Mouse (Mus musculus) embryonic facial prominence, embryonic 10.5 days (tissue): ENCODE results near the gene B130006D01Rik. TPM values are rescaled to one million over a fixed set of nuclear protein-coding genes. Genes with fewer than 3 reads are reported as not detected.
"Not testable (repeated sequence)": the region's sequence is repeated elsewhere in the genome, so short reads cannot be mapped to it uniquely, and the experiment has no call there.

ENCODE experiments used
- DNase-seq: peaks from one replicate; pipeline ENCODE4 v3.0.0-alpha.2; 2017; ENCODE audit warnings: low spot score
- H3K27ac ChIP-seq: fragments of 300-500 bp; sonication (generic); replicated peaks from 2 replicates; pipeline ENCODE4 v1.5.1; 2016; ENCODE audit warnings: mild to moderate bottlenecking
- H3K27me3 ChIP-seq: fragments of 300-500 bp; sonication (generic); replicated peaks from 2 replicates; pipeline ENCODE4 v1.6.1; 2016; ENCODE audit warnings: low read depth, mild to moderate bottlenecking; ENCODE audit not compliant: poor library complexity, severe bottlenecking
- H3K36me3 ChIP-seq: fragments of 300-500 bp; sonication (generic); replicated peaks from 2 replicates; pipeline ENCODE4 v1.6.1; 2016; ENCODE audit warnings: mild to moderate bottlenecking, moderate library complexity
- H3K4me1 ChIP-seq: fragments of 300-500 bp; sonication (generic); 2 replicates; pipeline ENCODE4 v1.6.1; 2016
- H3K4me3 ChIP-seq: fragments of 300-500 bp; sonication (generic); 2 replicates; pipeline ENCODE4 v1.5.1; 2016; ENCODE audit warnings: mild to moderate bottlenecking, moderate library complexity
- H3K9me3 ChIP-seq: fragments of 300-500 bp; sonication (generic); 2 replicates; pipeline ENCODE4 v1.6.1; 2016; ENCODE audit warnings: mild to moderate bottlenecking
- WGBS: fragments of 180-500 bp; shearing (Covaris S2); methylation state at CpG from one replicate; pipeline ENCODE4 v1.1.7; 2016; 5-methylcytosine and 5-hydroxymethylcytosine counted together
- polyA plus RNA-seq: library from polyadenylated mRNA; unstranded; fragments of >200 nt; fragmentation: Nextera tagmentation; extraction: Ambion mirVana; gene quantifications from 2 replicates; pipeline ENCODE4 v1.2.1, GENCODE M21; 2016

B130006D01Rik gene
- polyA plus RNA-seq, 1 experiment from 2014 or later: 1.9 TPM

GRCm38 (mm10) chr11:95719356-95719755 is 4.0 kb upstream of the B130006D01Rik start:
- H3K36me3 ChIP-seq: peaks cover 5% of the 10 kb centered on the region; the same call in 1 of the 2 replicates
- H3K4me3 ChIP-seq: no peak overlapping the region
- H3K9me3 ChIP-seq: no peaks in the 10 kb centered on the region
- no peaks in the 10 kb centered on the region for H3K27me3 ChIP-seq
- peaks cover 20% of the 10 kb centered on the region for H3K4me1 ChIP-seq
- 90% methylated on average over 3 of the region's 3 CpGs for WGBS
- no peak overlapping the region for H3K27ac ChIP-seq
- no peak for DNase-seq

- Histone ChIP-seq H3K9me3 (no peaks in the 10 kb centered on the region), H3K27ac (no peak overlapping the region), H3K36me3 (peaks cover 5% of the 10 kb centered on the region; the same call in 1 of the 2 replicates), H3K4me3 (no peak overlapping the region), H3K4me1 (no peaks in the 10 kb centered on the region), H3K27me3 (no peaks in the 10 kb centered on the region)
- no peak for DNase-seq
- 93% methylated on average over 4 of the region's 4 CpGs for WGBS
Measured at GRCm38 (mm10) chr11:95724466-95724865, 1.1 kb downstream of the B130006D01Rik start.

GRCm38 (mm10) chr11:95726156-95726555 is 2.8 kb downstream of the B130006D01Rik start:
- Histone ChIP-seq H3K4me3 (no peak overlapping the region), H3K36me3 (no peaks in the 10 kb centered on the region; the same call in 1 of the 2 replicates), H3K27ac (no peak overlapping the region), H3K27me3 (no peaks in the 10 kb centered on the region), H3K4me1 (no peaks in the 10 kb centered on the region), H3K9me3 (no peaks in the 10 kb centered on the region)
- no peak for DNase-seq
- 80% methylated on average over 4 of the region's 4 CpGs for WGBS

GRCm38 (mm10) chr11:95727947-95728346 is 4.6 kb downstream of the B130006D01Rik start:
- WGBS: 93% methylated on average over 5 of the region's 5 CpGs
- no peak for DNase-seq
- Histone ChIP-seq H3K4me3 (no peak overlapping the region), H3K4me1 (no peaks in the 10 kb centered on the region), H3K36me3 (no peaks in the 10 kb centered on the region), H3K27me3 (no peaks in the 10 kb centered on the region), H3K27ac (no peak overlapping the region), H3K9me3 (no peaks in the 10 kb centered on the region)

GRCm38 (mm10) chr11:95728916-95729907 is 5.8 kb downstream of the B130006D01Rik start:
- no peak overlapping the region for H3K4me3 ChIP-seq

GRCm38 (mm10) chr11:95734485-95734884 is 11.1 kb downstream of the B130006D01Rik start:
- H3K27ac ChIP-seq: no peak overlapping the region
- no peaks in the 10 kb centered on the region; the same call in 1 of the 2 replicates for H3K9me3 ChIP-seq
- no peaks in the 10 kb centered on the region for H3K4me1 ChIP-seq
- 92% methylated on average over 2 of the region's 2 CpGs for WGBS
- DNase-seq: no peak
- no peaks in the 10 kb centered on the region for H3K27me3 ChIP-seq
- H3K36me3 ChIP-seq: peaks cover 5% of the 10 kb centered on the region; the same call in 1 of the 2 replicates
- H3K4me3 ChIP-seq: no peak overlapping the region

More at GRCm38 (mm10) chr11:95728916-95729907, 5.8 kb downstream of the B130006D01Rik start:
- Histone ChIP-seq H3K9me3 (no peaks in the 10 kb centered on the region; the same call in 1 of the 2 replicates), H3K27me3 (no peaks in the 10 kb centered on the region), H3K4me1 (no peaks in the 10 kb centered on the region), H3K27ac (no peak overlapping the region), H3K36me3 (peaks cover 1% of the 10 kb centered on the region; the same call in 1 of the 2 replicates)
- DNase-seq: no peak
- WGBS: 89% methylated on average over 12 of the region's 12 CpGs

GRCm38 (mm10) chr11:95737811-95738210 is 14.4 kb downstream of the B130006D01Rik start:
- Histone ChIP-seq H3K4me3 (no peak overlapping the region), H3K27me3 (no peaks in the 10 kb centered on the region), H3K9me3 (no peaks in the 10 kb centered on the region; the same call in 1 of the 2 replicates), H3K36me3 (peaks cover 9% of the 10 kb centered on the region; the same call in 1 of the 2 replicates), H3K4me1 (no peaks in the 10 kb centered on the region), H3K27ac (no peak overlapping the region)
- DNase-seq: no peak
- 89% methylated on average over 3 of the region's 3 CpGs for WGBS

- WGBS: 91% methylated on average over 2 of the region's 2 CpGs
- DNase-seq: no peak
- peaks cover 27% of the 10 kb centered on the region for H3K36me3 ChIP-seq
- H3K9me3 ChIP-seq: no peaks in the 10 kb centered on the region
- H3K4me3 ChIP-seq: no peak overlapping the region
- H3K27ac ChIP-seq: no peak overlapping the region
- H3K27me3 ChIP-seq: no peaks in the 10 kb centered on the region
- H3K4me1 ChIP-seq: no peaks in the 10 kb centered on the region
Measured at GRCm38 (mm10) chr11:95744521-95744920, 21.1 kb downstream of the B130006D01Rik start.

- Histone ChIP-seq H3K27me3 (no peaks in the 10 kb centered on the region), H3K27ac (no peak overlapping the region), H3K9me3 (no peaks in the 10 kb centered on the region), H3K36me3 (peaks cover 44% of the 10 kb centered on the region), H3K4me3 (no peak overlapping the region), H3K4me1 (no peaks in the 10 kb centered on the region)
- 86% methylated on average over 4 of the region's 4 CpGs for WGBS
- no peak for DNase-seq
Measured at GRCm38 (mm10) chr11:95746821-95747220, 23.4 kb downstream of the B130006D01Rik start.

GRCm38 (mm10) chr11:95748331-95748730 is 24.9 kb downstream of the B130006D01Rik start:
- WGBS: 94% methylated on average over 5 of the region's 5 CpGs
- DNase-seq: no peak
- no peaks in the 10 kb centered on the region for H3K4me1 ChIP-seq
- no peak overlapping the region for H3K4me3 ChIP-seq
- no peaks in the 10 kb centered on the region for H3K9me3 ChIP-seq
- no peaks in the 10 kb centered on the region for H3K27me3 ChIP-seq
- no peak overlapping the region for H3K27ac ChIP-seq
- peaks cover 47% of the 10 kb centered on the region for H3K36me3 ChIP-seq

GRCm38 (mm10) chr11:95749619-95750018 is 26.2 kb downstream of the B130006D01Rik start:
- Histone ChIP-seq H3K36me3 (peaks cover 54% of the 10 kb centered on the region), H3K4me1 (no peaks in the 10 kb centered on the region), H3K4me3 (no peak overlapping the region), H3K27me3 (no peaks in the 10 kb centered on the region), H3K9me3 (no peaks in the 10 kb centered on the region), H3K27ac (no peak overlapping the region)
- 86% methylated on average over 15 of the region's 15 CpGs for WGBS
- DNase-seq: no peak

- H3K27ac ChIP-seq: no peak overlapping the region
- no peaks in the 10 kb centered on the region for H3K27me3 ChIP-seq
- 0% methylated on average over 1 of the region's 1 CpGs for WGBS
- H3K9me3 ChIP-seq: no peaks in the 10 kb centered on the region
- H3K36me3 ChIP-seq: peaks cover 65% of the 10 kb centered on the region
- no peak overlapping the region for H3K4me3 ChIP-seq
- H3K4me1 ChIP-seq: no peaks in the 10 kb centered on the region
- DNase-seq: peak; percentile 75
Measured at GRCm38 (mm10) chr11:95750995-95751394, 27.6 kb downstream of the B130006D01Rik start.

- H3K4me3 ChIP-seq, H3K9me3 ChIP-seq, H3K4me1 ChIP-seq, H3K27me3 ChIP-seq, DNase-seq, H3K27ac ChIP-seq: not testable (repeated sequence)
- peaks cover 82% of the 10 kb centered on the region for H3K36me3 ChIP-seq
- WGBS: 95% methylated on average over 4 of the region's 4 CpGs
Measured at GRCm38 (mm10) chr11:95755137-95755536, 31.8 kb downstream of the B130006D01Rik start.
